Mouse (Mus musculus) embryonic facial prominence, embryonic 14.5 days (tissue): ENCODE measurements around the gene Zfp800. TPM values are rescaled to one million over a fixed set of nuclear protein-coding genes. Genes with fewer than 3 reads are reported as not detected.

Experiments
- ATAC-seq: fragments of 200-750 bp; cut with Nextera tagmentation; 2 replicates; pipeline ENCODE4 v1.8.0; 2017; ENCODE audit warnings: low read depth, moderate number of reproducible peaks, moderate TSS enrichment
- DNase-seq: peaks from one replicate; pipeline ENCODE4 v3.0.0-alpha.2; 2015; ENCODE audit warnings: low spot score
- H3K27ac ChIP-seq: fragments of 300-500 bp; sonication (generic); replicated peaks from 2 replicates; pipeline ENCODE4 v1.5.1; 2014; ENCODE audit warnings: low read depth, mild to moderate bottlenecking, low read length, moderate library complexity
- H3K27me3 ChIP-seq: fragments of 300-500 bp; sonication (generic); replicated peaks from 2 replicates; pipeline ENCODE4 v1.6.1; 2014; ENCODE audit warnings: low read length; ENCODE audit not compliant: control insufficient read depth, insufficient read depth
- H3K36me3 ChIP-seq: fragments of 300-500 bp; sonication (generic); 2 replicates; pipeline ENCODE4 v1.6.1; 2014; ENCODE audit warnings: low read length, mixed read lengths; ENCODE audit not compliant: control insufficient read depth, insufficient read depth
- H3K4me1 ChIP-seq: fragments of 300-500 bp; sonication (generic); 2 replicates; pipeline ENCODE4 v1.6.1; 2014; ENCODE audit warnings: antibody characterized with exemption, low read length; ENCODE audit not compliant: control insufficient read depth, insufficient read depth
- H3K4me2 ChIP-seq: fragments of 300-500 bp; sonication (generic); 2 replicates; pipeline ENCODE4 v1.6.1; 2014; ENCODE audit warnings: low read depth, mild to moderate bottlenecking, low read length, moderate library complexity, mixed read lengths
- H3K4me3 ChIP-seq: fragments of 300-500 bp; sonication (generic); 2 replicates; pipeline ENCODE4 v1.5.1; 2014; ENCODE audit warnings: low read depth, mild to moderate bottlenecking, low read length
- H3K9ac ChIP-seq: fragments of 300-500 bp; sonication (generic); 2 replicates; pipeline ENCODE4 v1.6.1; 2014; ENCODE audit warnings: low read depth, mild to moderate bottlenecking, low read length, moderate library complexity, mixed read lengths
- H3K9me3 ChIP-seq: fragments of 300-500 bp; sonication (generic); 2 replicates; pipeline ENCODE4 v1.6.1; 2016; ENCODE audit warnings: low read length; ENCODE audit not compliant: control insufficient read depth
- WGBS: fragments of 180-500 bp; shearing (Covaris S2); extraction: QIAGEN DNeasy Blood & Tissue Kit; methylation state at CpG from one replicate; pipeline ENCODE4 v1.1.7; 2014; 5-methylcytosine and 5-hydroxymethylcytosine counted together
- polyA plus RNA-seq: library from polyadenylated mRNA; unstranded; fragments of >200 nt; fragmentation: Nextera tagmentation; extraction: Ambion mirVana; gene quantifications from 2 replicates; pipeline ENCODE4 v1.2.1, GENCODE M21; 2014

Gene Zfp800
- polyA plus RNA-seq, 1 experiment from 2014 or later = 19.9 TPM

GRCm38 (mm10) chr6:28228085-28228484, 169.7 kb downstream of the Zfp800 start:
- Histone ChIP-seq H3K27me3 (no peaks in the 10 kb centered on the region), H3K27ac (no peak overlapping the region), H3K4me2 (no peak overlapping the region), H3K9me3 (no peaks in the 10 kb centered on the region), H3K4me1 (no peaks in the 10 kb centered on the region), H3K36me3 (peaks cover 12% of the 10 kb centered on the region; the same call in 1 of the 2 replicates), H3K4me3 (no peak overlapping the region), H3K9ac (no peak overlapping the region)
- no peak for ATAC-seq
- DNase-seq = no peak
- 89% methylated on average over 3 of the region's 3 CpGs for WGBS

GRCm38 (mm10) chr6:28221017-28221416, 176.8 kb downstream of the Zfp800 start:
- Histone ChIP-seq H3K4me1 (no peaks in the 10 kb centered on the region), H3K27me3 (no peaks in the 10 kb centered on the region), H3K27ac (no peak overlapping the region), H3K36me3 (peaks cover 7% of the 10 kb centered on the region; the same call in 1 of the 2 replicates), H3K9me3 (no peaks in the 10 kb centered on the region), H3K4me3 (no peak overlapping the region), H3K4me2 (no peak overlapping the region), H3K9ac (no peak overlapping the region)
- WGBS = 82% methylated on average over 4 of the region's 4 CpGs
- no peak for ATAC-seq
- no peak for DNase-seq

GRCm38 (mm10) chr6:28218386-28218785, 179.4 kb downstream of the Zfp800 start:
- ATAC-seq (no peak), DNase-seq (no peak)
- Histone ChIP-seq H3K4me1 (no peaks in the 10 kb centered on the region), H3K9me3 (no peaks in the 10 kb centered on the region), H3K36me3 (0 out of 2 replicates have a peak, but pooled peaks cover 4% of the 10 kb centered on the region), H3K4me3 (no peak overlapping the region), H3K4me2 (no peak overlapping the region), H3K27me3 (no peaks in the 10 kb centered on the region), H3K27ac (no peak overlapping the region), H3K9ac (no peak overlapping the region)
- WGBS = 83% methylated on average over 8 of the region's 8 CpGs

- Histone ChIP-seq H3K4me1 (no peaks in the 10 kb centered on the region), H3K4me3 (peak overlapping the region; percentile 68), H3K9ac (peak overlapping the region; percentile 80), H3K9me3 (no peaks in the 10 kb centered on the region), H3K27ac (no peak overlapping the region), H3K36me3 (0 out of 2 replicates have a peak, but pooled peaks cover under 1% of the 10 kb centered on the region), H3K4me2 (peak overlapping the region; percentile 79), H3K27me3 (no peaks in the 10 kb centered on the region)
- ATAC-seq (peak; percentile 93), DNase-seq (peak; percentile 81)
- WGBS = under 1% methylated on average over 29 of the region's 87 CpGs
Measured at GRCm38 (mm10) chr6:28215268-28215954, 182.4 kb downstream of the Zfp800 start.

- WGBS = 27% methylated on average over 13 of the region's 13 CpGs
- peak; percentile 5; the same call in 1 of the 2 replicates for ATAC-seq
- Histone ChIP-seq H3K36me3 (no peaks in the 10 kb centered on the region), H3K9me3 (no peaks in the 10 kb centered on the region), H3K4me2 (peak overlapping the region; percentile 79), H3K9ac (peak overlapping the region; percentile 80), H3K27ac (no peak overlapping the region), H3K27me3 (no peaks in the 10 kb centered on the region), H3K4me3 (peak overlapping the region; percentile 68), H3K4me1 (no peaks in the 10 kb centered on the region)
- peak; percentile 5 for DNase-seq
Measured at GRCm38 (mm10) chr6:28214658-28215267, 183.0 kb downstream of the Zfp800 start.

GRCm38 (mm10) chr6:28203454-28203853, 194.4 kb downstream of the Zfp800 start:
- ATAC-seq = no peak
- WGBS = 43% methylated on average over 4 of the region's 4 CpGs
- Histone ChIP-seq H3K36me3 (no peaks in the 10 kb centered on the region), H3K9ac (no peak overlapping the region), H3K4me2 (no peak overlapping the region), H3K4me1 (no peaks in the 10 kb centered on the region), H3K9me3 (no peaks in the 10 kb centered on the region), H3K4me3 (no peak overlapping the region), H3K27me3 (no peaks in the 10 kb centered on the region), H3K27ac (no peak overlapping the region)
- no peak for DNase-seq

GRCm38 (mm10) chr6:28202833-28203232, 195.0 kb downstream of the Zfp800 start:
- WGBS = 59% methylated on average over 6 of the region's 6 CpGs

GRCm38 (mm10) chr6:28193901-28194300, 203.9 kb downstream of the Zfp800 start:
- no peaks in the 10 kb centered on the region for H3K4me1 ChIP-seq
- H3K9me3 ChIP-seq = no peaks in the 10 kb centered on the region
- ATAC-seq (no peak), DNase-seq (no peak)
- H3K27me3 ChIP-seq = no peaks in the 10 kb centered on the region
- H3K36me3 ChIP-seq = no peaks in the 10 kb centered on the region
- no peak overlapping the region for H3K9ac ChIP-seq
- 19% methylated on average over 2 of the region's 2 CpGs for WGBS
- H3K4me3 ChIP-seq = no peak overlapping the region
- no peak overlapping the region for H3K4me2 ChIP-seq
- H3K27ac ChIP-seq = no peak overlapping the region

More at GRCm38 (mm10) chr6:28202833-28203232, 195.0 kb downstream of the Zfp800 start:
- ATAC-seq = no peak
- H3K27ac ChIP-seq = no peak overlapping the region
- no peaks in the 10 kb centered on the region for H3K27me3 ChIP-seq
- no peaks in the 10 kb centered on the region for H3K4me1 ChIP-seq
- H3K4me3 ChIP-seq = no peak overlapping the region
- no peaks in the 10 kb centered on the region for H3K9me3 ChIP-seq
- no peak overlapping the region for H3K4me2 ChIP-seq
- no peak for DNase-seq
- no peaks in the 10 kb centered on the region for H3K36me3 ChIP-seq
- H3K9ac ChIP-seq = no peak overlapping the region
